Mouse (Mus musculus) ES-Bruce4 (cell line): Measurements from ENCODE around the gene Elf1.
"Not testable (repeated sequence)": the region's sequence is repeated elsewhere in the genome, so short reads cannot be mapped to it uniquely, and the experiment has no call there.

ENCODE experiments used
- CTCF ChIP-seq: IDR thresholded peaks from one replicate; pipeline ENCODE4 v1.8.1; 2011; ENCODE audit warnings: low read depth, low read length
- EP300 ChIP-seq: IDR thresholded peaks from 2 replicates; pipeline ENCODE4 v1.6.1; 2011; ENCODE audit warnings: low read depth, low read length; ENCODE audit not compliant: insufficient read depth
- POLR2A ChIP-seq: IDR thresholded peaks from one replicate; pipeline ENCODE4 v1.8.1; 2011; ENCODE audit warnings: low read length; ENCODE audit not compliant: insufficient read depth

GRCm38 (mm10) chr14:79452591-79452934 lies 28.4 kb upstream of the Elf1 start:
- not testable (repeated sequence) for TF ChIP-seq EP300, CTCF, POLR2A
